Mouse (Mus musculus) intestine, postnatal 0 days (tissue): ENCODE data around the gene 4931422A03Rik. TPM values are rescaled to one million over a fixed set of nuclear protein-coding genes. Genes with fewer than 3 reads are reported as not detected.

Source experiments
- ATAC-seq: fragments of 200-750 bp; cut with Nextera tagmentation; 2 replicates; pipeline ENCODE4 v1.8.0; 2017; ENCODE audit warnings: mild to moderate bottlenecking, moderate TSS enrichment, moderate library complexity
- H3K27ac ChIP-seq: fragments of 300-500 bp; sonication (generic); 2 replicates; pipeline ENCODE4 v1.5.1; 2014; ENCODE audit warnings: mild to moderate bottlenecking, low read depth, low read length, moderate library complexity
- H3K27me3 ChIP-seq: fragments of 300-500 bp; sonication (generic); replicated peaks from 2 replicates; pipeline ENCODE4 v1.6.1; 2014; ENCODE audit warnings: low read length, mixed read lengths; ENCODE audit not compliant: control insufficient read depth, insufficient read depth
- H3K36me3 ChIP-seq: fragments of 300-500 bp; sonication (generic); 2 replicates; pipeline ENCODE4 v1.6.1; 2014; ENCODE audit warnings: mild to moderate bottlenecking, moderate library complexity; ENCODE audit not compliant: control insufficient read depth, insufficient read depth
- H3K4me1 ChIP-seq: fragments of 300-500 bp; sonication (generic); replicated peaks from 2 replicates; pipeline ENCODE4 v1.6.1; 2014; ENCODE audit warnings: antibody characterized with exemption, low read length, mixed read lengths; ENCODE audit not compliant: control insufficient read depth, insufficient read depth
- H3K4me2 ChIP-seq: fragments of 300-500 bp; sonication (generic); replicated peaks from 2 replicates; pipeline ENCODE4 v1.6.1; 2014; ENCODE audit warnings: low read depth, mild to moderate bottlenecking, moderate library complexity
- H3K4me3 ChIP-seq: fragments of 300-500 bp; sonication (generic); 2 replicates; pipeline ENCODE4 v1.5.1; 2014; ENCODE audit warnings: low read depth, low read length
- H3K9ac ChIP-seq: fragments of 300-500 bp; sonication (generic); 2 replicates; pipeline ENCODE4 v1.6.1; 2014; ENCODE audit warnings: mild to moderate bottlenecking, low read depth, low read length
- H3K9me3 ChIP-seq: fragments of 300-500 bp; sonication (generic); 2 replicates; pipeline ENCODE4 v1.6.1; 2016; ENCODE audit warnings: mixed run types; ENCODE audit not compliant: control insufficient read depth
- CTCF ChIP-seq: sonication (generic); IDR thresholded peaks from 2 replicates; pipeline ENCODE4 v1.5.1; 2016; ENCODE audit warnings: low read depth, mild to moderate bottlenecking, control low read depth, antibody characterized with exemption, moderate library complexity
- WGBS: fragments of 180-500 bp; shearing (Covaris S2); extraction: QIAGEN DNeasy Blood & Tissue Kit; methylation state at CpG from one replicate; pipeline ENCODE4 v1.1.7; 2014; 5-methylcytosine and 5-hydroxymethylcytosine counted together
- polyA plus RNA-seq: library from polyadenylated mRNA; unstranded; fragments of >200 nt; fragmentation: Nextera tagmentation; extraction: Ambion mirVana; gene quantifications from 2 replicates; pipeline ENCODE4 v1.2.1, GENCODE M21; 2015

Gene 4931422A03Rik
- polyA plus RNA-seq, 1 experiment from 2014 or later = 0.83 TPM

GRCm38 (mm10) chr2:103958634-103959033, 69.5 kb downstream of the 4931422A03Rik start:
- no peak for TF ChIP-seq CTCF
- Histone ChIP-seq H3K9me3 (no peaks in the 10 kb centered on the region), H3K9ac (no peak overlapping the region), H3K36me3 (no peaks in the 10 kb centered on the region), H3K4me1 (no peaks in the 10 kb centered on the region), H3K27me3 (no peaks in the 10 kb centered on the region), H3K27ac (no peak overlapping the region), H3K4me2 (no peak overlapping the region), H3K4me3 (no peak overlapping the region)
- 65% methylated on average over 3 of the region's 3 CpGs for WGBS
- no peak for ATAC-seq

GRCm38 (mm10) chr2:103957649-103958546, 70.3 kb downstream of the 4931422A03Rik start, which contains the start of gene Lmo2:
Lmo2 (plus strand) TSS chr2:103957986.
- Histone ChIP-seq H3K4me3 (no peak within 1 kb of the TSS), H3K4me2 (no peak within 1 kb of the TSS), H3K4me1 (no peaks in the 10 kb centered on the region), H3K27me3 (no peaks in the 10 kb centered on the region), H3K36me3 (no peaks in the 10 kb centered on the region), H3K9ac (no peak within 1 kb of the TSS), H3K9me3 (no peaks in the 10 kb centered on the region), H3K27ac (no peak within 1 kb of the TSS)
- TF ChIP-seq CTCF = no peak
- 49% methylated on average over 10 of the region's 10 CpGs for WGBS
- ATAC-seq = no peak

GRCm38 (mm10) chr2:103956867-103957266, 71.3 kb downstream of the 4931422A03Rik start:
- Histone ChIP-seq H3K9me3 (no peaks in the 10 kb centered on the region), H3K4me1 (no peaks in the 10 kb centered on the region), H3K27me3 (no peaks in the 10 kb centered on the region), H3K4me2 (no peak overlapping the region), H3K9ac (no peak overlapping the region), H3K27ac (no peak overlapping the region), H3K4me3 (no peak overlapping the region), H3K36me3 (no peaks in the 10 kb centered on the region)
- TF ChIP-seq CTCF = no peak
- 77% methylated on average over 6 of the region's 6 CpGs for WGBS
- ATAC-seq = no peak

GRCm38 (mm10) chr2:103955714-103956113, 72.4 kb downstream of the 4931422A03Rik start:
- no peak for TF ChIP-seq CTCF
- H3K27ac ChIP-seq = no peak overlapping the region
- ATAC-seq = no peak
- no peaks in the 10 kb centered on the region for H3K4me1 ChIP-seq
- H3K9ac ChIP-seq = no peak overlapping the region
- no peaks in the 10 kb centered on the region for H3K36me3 ChIP-seq
- no peak overlapping the region for H3K4me3 ChIP-seq
- H3K4me2 ChIP-seq = no peak overlapping the region
- WGBS = 73% methylated on average over 3 of the region's 3 CpGs
- H3K9me3 ChIP-seq = no peaks in the 10 kb centered on the region
- H3K27me3 ChIP-seq = no peaks in the 10 kb centered on the region

GRCm38 (mm10) chr2:103953050-103953835, 74.9 kb downstream of the 4931422A03Rik start:
- H3K9ac ChIP-seq = no peak overlapping the region
- H3K4me1 ChIP-seq = no peaks in the 10 kb centered on the region
- 92% methylated on average over 6 of the region's 6 CpGs for WGBS
- no peak overlapping the region for H3K4me3 ChIP-seq
- no peak overlapping the region for H3K27ac ChIP-seq
- TF ChIP-seq CTCF = no peak
- no peaks in the 10 kb centered on the region for H3K27me3 ChIP-seq
- no peak for ATAC-seq
- H3K4me2 ChIP-seq = no peak overlapping the region
- no peaks in the 10 kb centered on the region for H3K36me3 ChIP-seq
- H3K9me3 ChIP-seq = no peaks in the 10 kb centered on the region

- WGBS = 65% methylated on average over 8 of the region's 8 CpGs
Measured at GRCm38 (mm10) chr2:103947982-103948655, 80.0 kb downstream of the 4931422A03Rik start.

More at GRCm38 (mm10) chr2:103947982-103948655, 80.0 kb downstream of the 4931422A03Rik start:
- no peaks in the 10 kb centered on the region for H3K27me3 ChIP-seq
- no peaks in the 10 kb centered on the region for H3K36me3 ChIP-seq
- no peaks in the 10 kb centered on the region for H3K4me1 ChIP-seq
- no peak overlapping the region for H3K4me3 ChIP-seq
- H3K9ac ChIP-seq = no peak overlapping the region
- ATAC-seq = no peak
- H3K4me2 ChIP-seq = no peak overlapping the region
- H3K9me3 ChIP-seq = no peaks in the 10 kb centered on the region
- no peak overlapping the region for H3K27ac ChIP-seq
- no peak for TF ChIP-seq CTCF
